Mouse (Mus musculus) spleen, adult 2 months (tissue): ENCODE data around the gene Ctnnd2.

Experiments
- CTCF ChIP-seq: fragments of 200-500 bp; IDR thresholded peaks from 2 replicates; pipeline ENCODE4 v1.5.1; 2011; ENCODE audit warnings: mild to moderate bottlenecking, inconsistent platforms; ENCODE audit not compliant: insufficient read depth, insufficient read length, insufficient replicate concordance; ENCODE audit errors: extremely low read depth
- POLR2A ChIP-seq: fragments of 200-500 bp; IDR thresholded peaks from 2 replicates; pipeline ENCODE4 v1.6.1; 2011; ENCODE audit warnings: low read depth, low read length, inconsistent platforms

- TF ChIP-seq POLR2A: no peak
- TF ChIP-seq CTCF: no peak
These were observed 510.1 kb downstream of the Ctnnd2 start for GRCm38 (mm10) chr15:30682360-30683119.
